Mouse (Mus musculus) cerebellum, adult 9-11 months (tissue): ENCODE measurements around the gene Nedd4.
A peak's percentile ranks its signal among the peaks of the same experiment; 100 is the strongest.

Experiments used
- DNase-seq: peaks from one replicate; pipeline ENCODE4 v3.0.0; 2022

The Nedd4 gene

GRCm38 (mm10) chr9:72683268-72683667 lies 21.1 kb downstream of the Nedd4 start:
- DNase-seq = no peak

GRCm38 (mm10) chr9:72685231-72685630 lies 23.1 kb downstream of the Nedd4 start:
- no peak for DNase-seq

- no peak for DNase-seq
Measured at GRCm38 (mm10) chr9:72686506-72686905, 24.4 kb downstream of the Nedd4 start.

GRCm38 (mm10) chr9:72689522-72689921 lies 27.4 kb downstream of the Nedd4 start:
- no peak for DNase-seq

- no peak for DNase-seq
Measured at GRCm38 (mm10) chr9:72690811-72691210, 28.7 kb downstream of the Nedd4 start.

- no peak for DNase-seq
Measured at GRCm38 (mm10) chr9:72691942-72692341, 29.8 kb downstream of the Nedd4 start.

GRCm38 (mm10) chr9:72693081-72693696 lies 31.0 kb downstream of the Nedd4 start:
- DNase-seq = no peak

- no peak for DNase-seq
Measured at GRCm38 (mm10) chr9:72693861-72694260, 31.7 kb downstream of the Nedd4 start.

- DNase-seq = no peak
Measured at GRCm38 (mm10) chr9:72696508-72696907, 34.4 kb downstream of the Nedd4 start.

- DNase-seq = no peak
Measured at GRCm38 (mm10) chr9:72697779-72698178, 35.6 kb downstream of the Nedd4 start.

GRCm38 (mm10) chr9:72699702-72700101 lies 37.6 kb downstream of the Nedd4 start:
- peak; percentile 57 for DNase-seq

- no peak for DNase-seq
Measured at GRCm38 (mm10) chr9:72701441-72701840, 39.3 kb downstream of the Nedd4 start.

- DNase-seq = peak; percentile 46
Measured at GRCm38 (mm10) chr9:72702075-72702474, 39.9 kb downstream of the Nedd4 start.

GRCm38 (mm10) chr9:72703142-72703541 lies 41.0 kb downstream of the Nedd4 start:
- DNase-seq = no peak

GRCm38 (mm10) chr9:72703754-72704153 lies 41.6 kb downstream of the Nedd4 start:
- DNase-seq = no peak

- no peak for DNase-seq
Measured at GRCm38 (mm10) chr9:72705270-72705669, 43.1 kb downstream of the Nedd4 start.

- no peak for DNase-seq
Measured at GRCm38 (mm10) chr9:72707999-72708398, 45.9 kb downstream of the Nedd4 start.

GRCm38 (mm10) chr9:72708690-72709089 lies 46.5 kb downstream of the Nedd4 start:
- no peak for DNase-seq

GRCm38 (mm10) chr9:72710060-72710459 lies 47.9 kb downstream of the Nedd4 start:
- DNase-seq = no peak

GRCm38 (mm10) chr9:72714945-72715344 lies 52.8 kb downstream of the Nedd4 start:
- DNase-seq = peak; percentile 36

GRCm38 (mm10) chr9:72716200-72716599 lies 54.1 kb downstream of the Nedd4 start:
- DNase-seq = no peak

GRCm38 (mm10) chr9:72719143-72719542 lies 57.0 kb downstream of the Nedd4 start:
- DNase-seq = no peak

GRCm38 (mm10) chr9:72721221-72721620 lies 59.1 kb downstream of the Nedd4 start:
- DNase-seq = no peak

- DNase-seq = no peak
Measured at GRCm38 (mm10) chr9:72722622-72723021, 60.5 kb downstream of the Nedd4 start.

- DNase-seq = no peak
Measured at GRCm38 (mm10) chr9:72724491-72725221, 62.5 kb downstream of the Nedd4 start.
